Mouse (Mus musculus) R1 (cell line): ENCODE results near the gene Jph4.

Source experiments
- DNase-seq: peaks from one replicate; pipeline ENCODE4 v3.0.0-alpha.2; 2018; ENCODE audit warnings: low read depth, low spot score

Gene Jph4

GRCm38 (mm10) chr14:55095263-55095662, 21.5 kb downstream of the Jph4 start:
- DNase-seq, result no peak

GRCm38 (mm10) chr14:55094704-55095231, 22.0 kb downstream of the Jph4 start, which contains the start of gene Thtpa:
TSS of gene Thtpa (plus strand) at chr14:55094784.
- peak; percentile 85 for DNase-seq

DNA sequence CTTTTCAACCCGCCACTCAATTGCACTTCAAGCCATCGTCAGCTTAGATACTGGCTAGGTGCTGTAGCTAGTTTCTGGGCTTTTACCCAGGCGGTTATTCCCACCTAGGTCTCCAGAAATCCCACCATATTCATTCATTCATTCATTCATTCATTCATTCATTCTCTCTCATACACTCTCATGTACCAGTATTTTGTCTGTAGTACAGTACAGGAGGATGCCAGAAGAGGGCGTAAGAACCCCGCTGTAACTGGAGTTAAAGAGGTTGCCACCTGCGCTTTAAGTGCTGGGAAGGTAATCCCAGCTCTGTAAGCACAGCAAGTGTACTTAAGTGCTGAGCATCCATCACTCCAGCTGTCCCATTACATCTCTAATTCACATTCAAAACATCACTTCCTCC, 22.8 kb downstream of the Jph4 start:
- DNase-seq, result peak; percentile 88

DNA sequence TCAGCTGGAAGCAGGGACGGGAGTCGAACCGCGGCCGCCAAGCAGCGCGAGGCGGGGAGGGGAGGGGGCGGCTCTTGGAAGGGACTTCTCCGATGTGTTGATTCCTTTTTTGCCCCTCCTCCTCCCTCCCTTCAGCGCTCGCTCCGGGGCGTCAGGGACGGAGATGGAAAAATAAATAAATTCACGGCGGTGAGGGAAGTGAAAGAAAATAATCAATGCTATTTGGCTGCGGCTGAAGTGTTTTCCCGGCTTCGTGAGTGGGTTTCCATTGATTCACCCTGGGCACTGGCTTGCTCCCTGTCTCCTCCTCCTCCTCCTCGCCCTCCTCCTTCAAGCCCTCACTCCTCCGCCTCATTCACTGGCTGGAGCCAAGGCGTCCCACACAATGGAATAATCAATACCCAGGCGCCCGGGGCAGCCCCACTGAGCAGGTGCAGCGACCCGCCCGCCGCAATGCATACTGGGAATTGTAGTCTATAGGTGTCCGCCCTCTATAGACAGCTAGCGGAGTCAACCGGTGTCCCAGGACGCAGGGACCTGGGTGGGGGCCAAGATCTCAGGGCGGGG, 24.6 kb downstream of the Jph4 start, which contains the start of gene Zfhx2:
Zfhx2 (minus strand) TSS at position 314 of the 567 bp plus-strand sequence.
- peak; percentile 99 for DNase-seq

DNA sequence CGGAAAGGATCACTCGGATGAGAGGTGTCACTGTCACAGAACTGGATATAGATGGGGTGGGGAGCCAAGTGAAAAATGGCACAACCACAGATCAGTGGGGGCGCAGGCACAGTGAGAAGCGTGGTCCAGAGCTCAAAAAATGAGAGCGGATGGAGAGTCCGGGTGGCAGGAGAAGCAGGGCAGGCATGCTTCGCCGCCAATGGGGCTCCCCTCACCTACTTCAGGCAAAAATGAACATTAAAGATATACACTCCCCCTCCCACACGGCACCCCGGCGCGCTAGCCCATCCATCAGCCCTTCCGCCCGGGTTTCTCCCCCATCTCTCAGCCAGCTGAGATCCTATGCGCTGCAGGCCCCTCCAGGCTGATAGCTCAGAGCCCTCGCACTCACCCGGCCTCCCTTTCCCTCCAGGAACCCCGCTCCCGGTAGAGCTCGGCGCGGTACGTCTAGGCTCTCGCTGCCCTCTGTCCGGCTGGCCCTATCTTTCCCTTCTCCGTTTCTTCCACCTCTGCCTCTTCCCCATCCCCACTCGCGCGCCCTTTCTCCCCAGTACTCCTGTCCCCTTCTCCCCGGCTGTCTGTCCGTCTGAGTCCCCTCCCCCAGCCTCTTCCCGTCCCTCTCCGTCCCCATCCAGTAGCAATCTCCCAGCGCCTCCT, 25.4 kb downstream of the Jph4 start:
- DNase-seq, result no peak

- peak; percentile 82 for DNase-seq
Measured at GRCm38 (mm10) chr14:55089199-55089947, 27.4 kb downstream of the Jph4 start.

- DNase-seq, result peak; percentile 100
Measured at GRCm38 (mm10) chr14:55086009-55086514, 30.7 kb downstream of the Jph4 start.

- no peak for DNase-seq
Measured at GRCm38 (mm10) chr14:55085324-55086008, 31.3 kb downstream of the Jph4 start.

- no peak for DNase-seq
Measured at GRCm38 (mm10) chr14:55083481-55083880, 33.3 kb downstream of the Jph4 start.

DNA sequence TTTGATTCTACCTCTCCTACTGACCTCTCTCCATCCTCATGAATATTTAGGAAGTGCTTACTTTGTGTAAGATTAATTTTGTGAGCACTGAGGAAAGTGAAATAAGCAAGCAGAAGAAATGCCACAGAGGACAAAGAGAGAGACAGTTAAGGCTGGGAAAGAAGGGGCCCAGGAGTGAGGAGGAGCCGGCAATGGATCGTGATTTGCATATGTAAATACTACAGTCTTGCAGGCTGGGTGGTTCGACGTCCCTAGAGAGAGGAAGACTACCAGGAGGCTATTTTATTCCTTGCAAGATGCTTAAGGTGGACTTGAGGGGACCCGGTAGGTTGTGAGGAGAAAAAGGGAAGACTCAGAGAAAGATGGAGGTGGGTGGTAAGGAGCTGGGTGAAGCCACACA, 35.6 kb downstream of the Jph4 start:
- no peak for DNase-seq

DNA sequence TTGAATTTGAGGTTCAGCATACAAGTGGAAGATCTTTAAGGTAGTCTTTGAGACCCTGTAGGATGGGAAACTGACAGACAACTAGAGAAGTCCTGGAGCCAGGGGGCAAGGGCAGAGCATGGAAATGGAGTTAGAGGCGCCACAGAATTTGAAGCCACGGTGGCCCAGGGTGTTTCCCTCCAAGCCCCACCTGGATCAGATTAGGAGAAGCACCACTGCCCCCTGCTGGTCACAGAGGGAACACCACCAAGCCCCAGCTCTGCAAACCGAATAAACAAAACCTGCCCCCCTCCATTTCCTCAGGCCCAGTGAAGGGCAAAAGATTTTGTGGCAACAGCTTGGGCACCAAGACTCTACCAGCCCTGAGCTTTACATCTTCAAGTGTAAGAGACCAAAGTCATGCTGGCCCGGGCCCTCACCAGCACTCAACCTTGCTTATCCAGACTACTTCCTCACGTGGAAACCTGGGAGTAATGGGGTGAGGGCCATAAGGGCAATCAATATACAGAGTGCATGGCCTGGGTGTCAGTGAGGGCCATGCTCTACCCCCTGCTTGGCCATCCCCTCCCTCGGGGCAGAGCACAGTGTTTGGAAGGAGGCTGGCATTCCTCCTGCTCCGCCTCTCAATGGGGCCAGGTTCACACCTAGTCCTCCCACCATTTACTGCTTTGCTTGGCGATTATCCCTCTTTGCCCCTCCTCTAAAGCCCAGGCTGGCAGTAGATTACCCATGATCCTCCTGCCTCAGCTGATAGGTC, 37.3 kb downstream of the Jph4 start:
- peak; percentile 91 for DNase-seq

GRCm38 (mm10) chr14:55078366-55078989, 38.3 kb downstream of the Jph4 start:
- no peak for DNase-seq

GRCm38 (mm10) chr14:55077481-55078365, 39.0 kb downstream of the Jph4 start:
- DNase-seq, result peak; percentile 97

- DNase-seq, result peak; percentile 86
Measured at GRCm38 (mm10) chr14:55076956-55077355, 39.8 kb downstream of the Jph4 start.

GRCm38 (mm10) chr14:55076224-55076623, 40.5 kb downstream of the Jph4 start:
- no peak for DNase-seq

DNA sequence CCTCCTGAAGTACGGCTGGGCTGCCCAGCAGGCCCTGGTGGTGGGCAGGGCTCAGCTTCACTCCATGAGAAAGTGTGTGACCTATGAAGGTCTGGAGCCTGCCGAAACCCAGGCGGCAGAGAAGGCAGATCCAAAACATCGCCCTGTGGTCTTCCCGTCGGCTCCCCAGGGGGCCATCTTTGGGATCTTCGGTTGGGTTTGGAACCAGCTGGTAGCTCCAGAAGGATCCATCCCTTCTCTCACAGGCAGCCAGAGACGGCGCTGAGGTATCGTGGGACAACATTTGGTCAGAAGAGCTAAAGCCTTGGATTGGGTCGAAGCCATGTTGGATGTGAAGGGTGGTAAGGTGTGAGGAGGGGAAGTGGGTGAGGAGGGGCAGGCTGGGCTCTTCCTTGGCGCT, 42.3 kb downstream of the Jph4 start:
- no peak for DNase-seq

DNA sequence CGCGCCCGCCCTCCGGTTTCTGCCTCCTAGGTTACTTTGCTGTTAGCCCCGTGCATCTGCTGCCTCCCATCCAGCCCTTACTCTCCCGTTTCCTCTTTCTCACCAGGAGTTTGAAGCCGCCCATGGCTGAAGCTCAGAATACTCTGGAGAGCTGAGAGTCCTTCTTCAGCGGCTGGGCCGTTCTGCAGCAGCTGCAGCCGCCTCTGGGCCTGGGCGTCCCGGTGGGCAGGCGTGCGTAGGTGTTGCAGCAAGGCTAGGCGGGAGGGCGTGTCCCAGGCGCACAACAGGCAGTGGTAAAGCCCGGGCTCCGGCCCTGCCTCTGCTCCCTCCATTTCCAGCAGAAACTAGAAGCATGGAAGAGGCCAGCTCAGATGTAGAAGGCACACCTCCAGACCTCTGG, 45.0 kb downstream of the Jph4 start:
- DNase-seq, result peak; percentile 76

- peak; percentile 58 for DNase-seq
Measured at GRCm38 (mm10) chr14:55066042-55066441, 50.7 kb downstream of the Jph4 start.

DNA sequence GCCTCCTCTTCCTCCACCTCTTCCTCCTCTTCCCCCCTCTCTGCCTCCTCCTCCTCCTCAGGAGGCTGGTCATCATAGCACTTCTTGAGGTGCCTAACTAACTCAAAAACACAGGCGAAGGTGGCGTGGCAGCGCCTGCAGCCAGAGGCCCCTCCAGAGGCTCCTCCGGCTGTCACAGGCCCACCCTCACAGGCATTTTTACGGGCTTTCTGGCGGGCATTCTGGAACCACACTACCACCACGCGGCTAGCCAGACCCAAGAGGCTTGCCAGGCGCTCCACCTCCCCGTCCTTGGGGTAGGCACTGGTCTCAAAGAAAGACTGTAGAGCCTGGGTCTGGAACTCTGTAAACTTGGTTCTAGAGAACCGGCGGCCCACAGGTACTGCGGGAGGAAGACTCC, 51.3 kb downstream of the Jph4 start:
- DNase-seq, result no peak
